Mouse (Mus musculus) embryo, embryonic 9.5 days (tissue): ENCODE measurements around the gene Nup54.

ENCODE experiments used
- DNase-seq: peaks from one replicate; pipeline ENCODE4 v3.0.0-alpha.2; 2017; ENCODE audit errors: extremely low spot score

Nup54 gene

DNA sequence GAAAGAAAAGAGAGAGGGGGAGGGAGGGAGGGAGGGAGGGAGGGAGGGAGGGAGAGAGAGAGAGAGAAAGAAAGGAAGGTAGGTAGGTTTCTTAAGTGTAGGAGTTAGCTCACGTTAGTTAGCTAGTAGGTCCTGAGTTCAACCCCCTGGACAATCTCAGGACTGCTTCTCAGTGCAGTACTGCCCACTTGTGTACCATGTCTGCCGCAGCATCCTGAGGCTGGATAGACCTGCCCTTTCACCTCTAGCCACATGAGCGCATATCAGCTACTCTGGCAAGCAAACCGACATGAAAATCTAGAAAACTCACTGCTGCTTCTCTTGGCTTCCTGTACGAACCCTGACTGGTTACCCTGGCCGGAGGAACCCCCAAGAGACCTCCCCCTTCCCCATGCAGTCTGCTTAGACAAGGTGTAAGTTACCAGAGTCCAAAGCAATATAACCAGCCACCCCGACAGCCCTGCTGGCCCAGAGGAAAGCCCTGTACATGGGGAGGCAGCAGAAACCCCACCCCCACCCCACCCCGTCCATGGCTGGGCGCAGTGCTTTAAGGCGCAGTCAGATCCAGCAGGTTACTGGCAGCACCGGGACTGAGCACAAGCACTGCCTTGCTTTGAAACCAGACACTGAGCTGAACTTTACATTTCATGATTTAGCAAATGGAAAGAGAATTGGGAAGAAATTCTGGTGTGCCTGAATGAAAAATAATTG lies 21.6 kb downstream of the Nup54 start:
- no peak for DNase-seq

DNA sequence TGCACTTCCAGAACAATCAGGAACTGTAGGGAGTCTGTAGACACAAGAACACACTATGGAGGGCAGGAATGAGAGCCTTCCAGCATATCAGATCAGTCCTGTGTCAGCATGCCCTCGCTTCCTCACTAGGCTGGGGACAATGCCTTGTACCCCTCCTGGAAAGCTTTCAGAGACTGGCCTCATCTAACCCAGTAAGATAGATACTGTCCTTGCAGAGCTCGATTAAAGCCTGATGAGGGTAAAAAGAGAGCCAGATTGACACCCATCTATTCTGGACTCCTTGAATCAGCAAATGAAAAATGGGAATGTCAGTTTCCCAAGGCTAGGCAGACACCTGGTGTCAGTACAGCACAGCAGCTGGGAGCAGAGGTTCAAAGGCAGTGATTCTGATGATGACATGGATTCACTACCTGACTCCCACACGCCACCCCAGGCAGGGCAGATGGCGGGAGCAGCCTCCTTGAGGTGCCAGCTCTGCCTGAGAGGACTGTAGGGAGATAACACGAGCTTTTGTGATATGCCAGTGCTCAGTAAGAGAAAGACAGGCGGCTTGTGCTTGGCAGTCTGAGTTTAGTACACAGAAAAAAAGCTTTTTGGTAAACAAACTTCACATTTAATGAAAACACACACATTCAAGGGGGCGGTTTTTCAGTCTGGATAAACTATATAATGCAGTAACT lies 23.4 kb downstream of the Nup54 start:
- DNase-seq, result no peak

DNA sequence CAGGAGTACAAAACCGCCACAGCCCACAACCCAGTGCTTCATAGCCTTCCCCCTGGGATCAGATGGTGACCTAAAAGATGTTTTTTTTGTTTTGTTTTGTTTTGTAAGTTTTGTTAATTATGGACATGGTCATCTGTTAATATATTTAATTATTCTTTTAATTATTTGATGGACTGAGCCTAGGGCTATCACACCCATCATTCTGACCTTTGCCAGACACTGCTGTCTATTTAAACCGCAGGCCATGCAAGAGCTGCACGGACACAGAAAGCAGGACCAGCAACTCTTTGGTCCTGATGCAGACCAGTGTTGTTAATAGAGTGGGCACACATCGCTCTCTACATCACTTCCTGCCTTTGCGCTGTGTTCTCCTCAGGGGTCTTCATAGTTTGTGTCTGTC lies 24.5 kb downstream of the Nup54 start:
- no peak for DNase-seq

DNA sequence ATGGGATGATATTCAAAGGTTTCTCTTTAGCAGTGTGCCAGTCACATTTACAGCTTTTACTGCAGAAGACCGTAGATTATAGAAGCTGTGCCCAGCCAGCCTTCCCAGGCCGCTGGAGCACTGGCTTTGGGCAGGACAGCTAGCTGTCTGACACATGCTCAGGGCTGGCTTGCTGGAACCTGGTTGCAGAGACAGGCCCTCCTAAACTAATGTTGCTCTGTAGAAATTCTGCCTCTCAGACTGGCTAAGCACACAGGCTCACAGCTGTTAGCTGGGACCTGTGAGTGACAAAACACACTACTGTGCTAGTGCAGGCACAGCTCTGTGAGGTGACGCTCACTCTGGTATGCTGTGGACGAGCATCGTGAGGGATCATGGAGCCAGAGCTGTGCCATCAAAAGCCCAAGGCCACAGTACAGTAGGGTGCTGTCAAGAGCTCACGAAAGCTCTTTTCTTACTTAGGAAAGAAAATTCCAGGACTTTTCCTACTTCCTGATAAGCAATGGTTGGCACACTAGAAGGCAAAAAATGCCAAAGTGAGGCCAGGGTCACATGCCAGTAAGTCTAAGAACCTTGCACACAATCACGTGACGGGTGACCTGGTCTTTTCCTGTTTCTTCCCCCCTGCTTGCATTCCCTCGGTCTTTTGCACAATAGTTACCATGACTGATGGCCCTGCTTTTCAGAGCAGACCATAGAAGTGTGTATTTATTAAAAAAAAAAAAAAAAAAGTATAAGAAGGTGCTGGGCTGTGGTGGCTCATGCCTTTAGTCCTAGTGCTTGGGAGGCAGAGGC lies 25.5 kb downstream of the Nup54 start:
- DNase-seq, result no peak

DNA sequence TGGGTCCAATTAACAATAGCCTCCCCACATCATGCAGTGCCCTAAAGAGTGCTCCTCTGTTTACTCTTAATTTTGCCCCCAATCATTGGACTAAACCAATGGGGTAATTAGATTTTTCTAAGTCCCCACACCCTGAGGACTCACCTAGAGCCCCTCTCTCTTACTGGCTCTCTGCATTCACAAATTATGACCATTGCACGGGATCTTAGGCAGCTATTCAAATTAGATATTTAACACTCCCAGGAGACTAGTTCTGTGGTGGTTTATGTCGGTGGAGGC lies 30.7 kb downstream of the Nup54 start:
- no peak for DNase-seq

DNA sequence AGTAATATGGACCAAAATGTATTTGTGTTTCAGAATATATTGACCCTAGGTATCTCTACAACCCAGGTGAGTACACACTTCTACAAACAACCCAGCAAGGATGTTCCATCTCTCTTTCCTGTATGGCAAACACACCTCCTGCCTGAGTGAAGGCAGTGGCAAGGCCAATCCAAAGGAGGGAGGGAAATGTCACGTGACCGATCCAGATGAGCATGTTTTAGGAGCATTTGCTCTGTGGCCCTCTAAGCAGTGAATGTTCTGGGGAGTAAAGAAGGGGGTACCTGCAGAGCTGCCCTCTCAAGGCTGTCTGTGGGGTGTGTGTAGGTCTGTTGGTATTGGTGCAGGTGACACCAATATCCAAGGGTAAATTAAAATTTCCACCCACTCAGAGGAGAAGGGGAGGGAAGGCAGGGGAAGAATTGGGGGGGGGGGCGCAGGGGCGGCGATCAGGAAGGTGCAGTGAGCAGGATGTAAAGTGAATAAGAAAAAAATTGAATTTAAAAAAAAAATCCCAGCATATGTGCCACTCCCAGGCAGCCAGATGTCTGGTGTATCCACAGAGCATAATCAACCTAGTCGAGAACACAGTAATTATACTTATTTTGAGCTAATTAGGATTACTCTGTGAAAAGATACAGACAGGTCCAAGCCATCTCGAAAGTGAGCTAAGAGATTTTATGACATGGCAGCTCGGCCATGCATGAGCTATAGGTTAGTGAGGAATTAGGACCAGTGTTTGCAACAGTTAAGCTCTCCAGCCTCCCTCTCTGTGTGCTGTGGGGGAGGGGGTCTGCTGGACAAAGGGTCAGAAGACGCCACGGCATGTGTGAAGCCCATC lies 31.2 kb downstream of the Nup54 start:
- peak; percentile 61 for DNase-seq

DNA sequence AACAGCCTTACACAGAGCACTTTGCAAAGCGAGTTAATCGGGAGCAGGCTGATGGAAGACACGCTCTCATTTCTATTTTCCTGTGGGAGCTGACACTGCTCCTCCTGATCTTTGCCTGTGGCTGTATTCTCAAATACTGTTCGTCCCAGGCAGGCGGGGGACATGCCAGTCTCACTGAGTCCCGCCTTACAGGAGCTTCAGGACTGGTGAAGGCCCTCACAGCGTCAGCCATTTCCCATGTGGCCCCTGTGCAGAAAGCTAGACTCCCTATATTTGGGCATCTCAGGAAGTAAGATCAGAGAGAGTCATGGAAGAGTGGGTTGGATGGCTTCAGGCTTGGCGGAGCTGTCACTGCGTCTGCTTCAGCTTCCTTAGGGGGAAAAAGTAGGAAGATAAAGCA lies 32.2 kb downstream of the Nup54 start:
- no peak for DNase-seq

DNA sequence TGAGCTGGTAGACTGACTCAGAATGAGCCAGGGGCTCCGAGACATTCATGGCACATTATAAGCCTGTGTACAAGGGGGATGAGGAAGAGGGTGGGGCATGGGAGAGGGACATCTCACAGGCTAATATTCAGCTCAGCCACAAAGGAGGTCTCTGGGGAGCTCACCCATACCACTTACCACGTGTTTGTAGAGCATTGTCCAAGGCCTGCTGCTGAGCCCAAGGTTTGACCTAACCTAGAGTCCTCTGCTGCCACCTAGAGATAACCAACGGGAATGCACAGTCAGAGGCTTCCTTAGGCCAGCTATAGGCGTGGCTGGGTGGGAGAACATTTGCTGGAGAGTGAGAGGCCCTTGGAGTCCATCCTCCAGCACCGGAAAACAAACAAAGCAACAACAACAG lies 36.9 kb downstream of the Nup54 start:
- DNase-seq, result peak; percentile 87

DNA sequence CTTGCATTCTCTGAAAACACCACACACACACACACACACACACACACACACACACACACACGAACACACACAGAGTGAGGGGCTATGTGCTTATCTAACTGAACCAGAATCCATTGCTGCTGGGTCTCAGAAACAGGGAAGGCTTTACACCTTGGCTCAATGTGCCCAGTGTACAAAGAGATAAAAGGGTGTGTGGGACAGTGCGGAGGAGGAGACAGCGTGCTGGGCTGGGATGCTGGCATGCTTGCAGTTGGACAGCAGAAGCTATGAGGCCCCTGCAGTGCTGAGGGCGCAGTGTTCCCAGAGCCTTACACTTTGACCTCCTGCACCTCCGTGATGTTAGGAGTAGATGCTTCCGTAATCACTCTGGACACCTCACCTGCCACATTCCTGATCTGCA lies 38.5 kb downstream of the Nup54 start:
- no peak for DNase-seq

DNA sequence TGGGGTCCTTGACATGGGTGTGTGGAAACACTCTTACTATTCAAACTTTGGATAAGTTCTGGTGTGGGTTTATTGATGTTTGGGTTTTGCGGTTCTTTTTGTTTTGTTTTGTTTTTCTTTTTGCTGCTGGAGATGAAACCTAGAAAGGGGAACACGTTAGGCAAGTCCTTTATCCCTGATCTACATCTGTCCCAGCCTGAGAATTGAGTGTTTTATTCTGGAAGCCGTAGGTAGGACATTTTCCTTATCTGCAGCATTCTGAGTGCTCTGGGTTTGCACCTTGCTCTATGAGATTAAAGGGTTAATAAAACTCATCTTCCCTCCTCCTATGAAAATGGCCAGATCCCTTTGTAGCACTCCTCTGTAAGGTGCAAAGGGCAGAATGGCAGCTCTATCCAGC lies 39.3 kb downstream of the Nup54 start:
- DNase-seq, result no peak

DNA sequence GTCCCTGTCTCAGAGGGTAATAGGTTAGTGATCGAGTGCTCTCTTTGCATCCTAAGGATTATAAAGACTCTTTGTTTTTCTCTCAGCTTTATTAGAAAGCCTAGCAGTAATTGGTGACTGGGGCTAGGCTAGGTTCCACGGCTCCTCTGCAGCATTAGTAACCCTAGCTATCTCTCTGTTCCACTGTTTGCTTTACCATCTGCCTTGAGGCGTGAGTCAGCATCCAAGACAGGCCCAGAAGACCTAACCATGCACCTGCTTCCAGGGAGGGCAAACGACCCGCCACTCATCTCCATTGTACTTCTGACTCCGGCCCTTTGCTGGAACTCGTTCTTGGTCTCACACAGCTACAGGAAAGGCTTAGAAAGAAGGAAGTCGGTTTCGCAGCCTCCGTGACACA lies 41.2 kb downstream of the Nup54 start:
- DNase-seq, result no peak

DNA sequence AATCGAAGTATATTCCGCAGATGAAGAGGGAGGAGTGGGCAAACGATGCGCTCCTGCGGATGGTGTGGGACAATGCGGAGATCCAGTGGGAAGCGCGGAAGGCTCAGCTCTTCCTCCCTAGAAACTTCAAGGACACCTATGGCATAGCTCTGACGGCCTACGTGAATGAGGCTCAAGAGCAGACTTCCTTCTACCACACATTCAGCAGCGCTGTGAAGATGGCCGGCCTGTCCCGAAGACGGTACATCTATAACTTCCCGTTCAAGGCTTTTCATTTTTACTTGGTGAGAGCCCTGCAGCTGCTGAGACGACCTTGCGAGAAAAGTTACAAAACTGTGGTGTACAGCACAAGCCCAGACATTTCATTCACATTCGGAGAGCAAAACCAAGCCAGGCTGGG lies 42.5 kb downstream of the Nup54 start:
- no peak for DNase-seq

DNA sequence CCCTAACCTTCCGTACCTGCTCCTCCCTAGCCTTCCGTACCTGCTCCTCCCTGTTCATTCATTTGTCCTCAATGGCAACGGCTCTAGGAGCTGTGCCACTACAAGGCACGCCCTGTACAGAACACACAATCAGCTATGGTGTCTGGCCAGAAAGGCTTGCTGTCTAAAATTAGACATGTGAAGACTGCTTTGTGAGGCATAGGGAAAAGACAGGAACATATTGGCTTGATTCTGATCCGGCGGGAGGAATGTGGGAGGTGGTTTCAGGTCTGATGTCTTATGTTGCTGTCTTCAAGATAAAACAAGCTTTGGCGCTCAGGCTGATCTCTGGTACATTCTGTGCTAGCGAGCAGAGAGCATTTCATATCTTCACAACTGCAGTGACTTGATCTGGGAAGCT lies 44.4 kb downstream of the Nup54 start:
- DNase-seq, result no peak

DNA sequence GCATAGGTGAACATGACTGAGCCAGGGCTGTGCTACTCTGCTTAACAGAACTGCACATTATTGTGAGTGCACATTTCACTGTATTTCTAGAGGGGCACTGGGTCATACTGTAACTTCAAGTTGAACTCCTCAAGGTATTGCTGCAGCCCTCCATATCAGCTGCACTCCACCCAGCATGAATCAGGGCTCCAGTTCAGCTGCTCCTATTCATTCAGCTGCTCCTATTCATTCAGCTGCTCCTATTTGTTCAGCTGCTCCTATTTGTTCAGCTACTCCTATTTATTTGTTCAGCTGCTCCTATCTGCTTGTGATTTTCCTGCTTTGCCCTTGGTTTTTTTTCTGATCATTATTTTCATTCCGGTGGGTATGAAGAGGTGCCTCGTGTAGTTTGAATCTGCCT lies 45.0 kb downstream of the Nup54 start:
- no peak for DNase-seq

DNA sequence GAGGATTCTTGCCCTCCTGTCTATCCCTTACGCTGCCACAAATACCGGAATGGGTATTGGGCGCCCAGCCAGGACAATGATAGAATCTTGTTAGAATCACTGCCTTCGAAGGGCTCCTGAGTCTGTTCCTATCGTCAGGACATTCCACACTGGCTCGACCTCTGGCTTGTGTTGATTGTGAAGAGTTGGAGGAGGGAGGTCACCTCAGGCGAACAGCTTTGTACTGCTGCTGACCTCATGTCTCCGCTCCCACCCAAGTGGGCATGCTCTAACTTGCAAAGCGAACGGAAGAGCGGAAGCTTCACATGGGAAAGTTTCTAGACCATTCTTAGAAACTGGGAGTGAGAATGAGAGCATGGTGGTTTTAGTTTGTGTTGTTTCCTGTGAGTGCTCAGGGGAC lies 47.6 kb downstream of the Nup54 start:
- no peak for DNase-seq

DNA sequence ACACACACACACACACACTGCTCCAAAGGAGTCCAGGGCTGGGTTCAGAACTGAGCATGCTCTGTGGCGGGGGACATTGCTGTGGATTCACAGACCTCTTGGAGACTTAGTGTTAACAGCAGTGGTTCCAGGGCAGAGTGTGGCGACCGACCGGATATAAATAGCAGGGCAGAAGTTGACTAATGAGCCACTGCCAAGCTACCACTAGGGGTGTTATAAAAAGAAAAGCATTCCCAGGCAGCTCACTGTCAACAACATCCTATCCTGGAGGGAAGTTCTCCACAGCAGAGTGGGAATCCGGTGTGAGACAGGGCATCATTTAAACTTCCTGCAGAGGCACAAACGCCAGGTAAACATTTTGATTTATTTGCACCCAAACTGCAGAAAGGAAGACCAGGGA lies 48.4 kb downstream of the Nup54 start:
- DNase-seq, result no peak

DNA sequence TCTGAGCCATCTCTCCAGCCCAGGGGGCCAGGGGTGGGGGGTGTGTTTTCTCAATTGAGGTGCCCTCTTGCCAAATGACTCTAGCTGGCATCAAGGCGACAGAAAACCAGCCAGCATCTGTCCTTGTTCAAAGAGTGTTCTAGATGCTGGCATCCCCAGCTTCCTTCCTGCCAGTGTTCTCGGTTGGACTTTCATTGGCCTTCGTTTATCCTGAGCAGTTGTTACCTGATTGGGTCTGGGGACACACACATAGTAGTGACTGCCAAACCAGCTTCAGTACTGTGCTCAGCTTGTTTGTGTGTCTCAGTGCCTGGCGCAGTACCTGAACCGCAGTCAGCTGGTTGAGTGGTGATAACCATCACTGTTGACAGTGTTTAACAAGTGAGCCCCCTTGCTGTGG lies 48.9 kb downstream of the Nup54 start:
- DNase-seq, result no peak

DNA sequence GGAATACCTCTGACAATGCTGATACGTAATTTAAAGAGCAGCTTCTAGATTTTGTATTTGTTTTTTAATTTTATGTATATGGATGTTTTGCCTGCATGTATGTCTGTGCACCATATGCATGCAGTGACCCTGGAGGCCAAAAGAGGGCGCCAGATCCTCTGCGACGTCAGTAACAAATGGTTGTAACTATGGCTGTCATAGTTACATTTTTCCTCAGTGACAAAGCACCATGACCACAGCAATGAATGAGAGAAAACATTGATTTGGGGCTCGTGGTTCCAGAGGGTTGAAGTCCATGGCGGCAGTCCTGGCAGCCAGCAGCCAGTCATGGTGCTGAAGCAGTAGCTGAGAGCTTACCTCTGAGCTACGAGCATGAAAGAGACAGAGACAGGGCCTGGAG lies 50.2 kb downstream of the Nup54 start:
- no peak for DNase-seq

DNA sequence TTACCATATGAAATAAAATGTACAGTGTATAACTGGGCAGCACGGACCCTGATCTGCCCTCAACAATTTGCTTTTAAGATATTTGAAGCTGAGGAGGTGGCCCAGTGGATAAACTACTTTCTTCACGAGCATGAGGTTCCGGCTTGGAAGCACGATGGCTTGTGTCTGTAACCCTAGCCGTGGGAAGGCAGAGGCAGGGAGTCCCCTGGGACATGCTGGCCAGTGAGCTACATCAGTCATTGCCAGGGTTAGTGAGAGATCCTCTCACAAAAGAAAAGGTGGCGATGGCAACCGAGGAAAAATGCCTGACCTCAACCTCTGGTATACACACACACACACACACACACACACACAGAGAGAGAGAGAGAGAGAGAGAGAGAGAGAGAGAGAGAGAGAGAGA lies 51.3 kb downstream of the Nup54 start:
- no peak for DNase-seq

DNA sequence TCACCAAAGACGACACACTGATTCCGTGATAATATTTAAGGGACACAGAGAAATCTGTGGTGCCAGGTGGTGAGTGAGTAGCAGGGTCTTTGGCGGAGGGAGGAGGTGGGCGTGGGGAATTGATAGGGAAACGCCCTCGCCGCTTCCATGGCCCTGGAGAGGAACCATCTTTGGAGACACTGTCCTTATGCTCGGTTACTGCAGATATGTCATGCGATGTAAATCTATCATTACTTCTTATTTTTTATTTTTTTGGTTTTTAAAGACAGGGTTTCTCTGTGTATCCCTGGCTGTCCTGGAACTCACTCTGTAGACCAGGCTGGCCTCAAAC lies 52.7 kb downstream of the Nup54 start:
- no peak for DNase-seq

DNA sequence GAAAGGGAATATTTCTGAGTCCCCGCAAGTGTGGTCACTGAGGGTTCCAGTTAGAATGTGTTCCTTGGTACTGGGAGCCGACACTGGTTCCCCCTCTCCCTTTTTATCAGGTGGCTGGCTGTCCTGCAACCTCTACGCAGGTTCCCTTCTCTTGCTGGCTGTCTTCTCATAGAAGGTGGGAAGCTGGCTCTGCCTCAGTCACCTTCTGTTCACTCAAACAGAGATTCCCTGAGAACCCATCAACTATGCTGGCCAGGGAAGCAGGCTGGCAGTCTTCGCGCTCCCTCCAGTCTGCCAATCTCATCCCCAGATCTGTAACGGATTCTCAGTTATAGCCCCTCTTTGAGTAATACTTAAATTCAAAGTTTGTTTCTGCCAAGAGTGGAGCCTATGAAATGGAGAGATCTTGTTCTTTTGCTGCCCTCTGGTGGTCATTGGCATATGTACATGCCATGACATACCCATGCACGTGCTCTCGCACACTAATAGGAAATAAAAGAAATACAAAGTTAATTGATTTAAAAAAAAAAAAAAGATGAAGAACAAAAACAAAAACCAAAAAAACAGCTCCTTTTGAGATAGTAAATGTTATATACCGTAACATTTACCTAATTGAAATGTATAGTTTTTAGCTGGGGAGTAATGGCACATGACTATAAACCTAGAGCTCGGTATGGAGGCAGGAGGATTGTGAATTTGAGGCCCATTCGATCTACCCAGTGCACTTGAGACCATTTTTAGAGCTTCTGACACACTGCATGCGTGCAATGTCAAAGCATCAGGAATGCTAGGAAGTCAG lies 53.3 kb downstream of the Nup54 start:
- DNase-seq, result peak; percentile 65
